Mouse (Mus musculus) heart, adult 8-10 months (tissue): Measurements from ENCODE around the gene Sdc4. TPM values are rescaled to one million over a fixed set of nuclear protein-coding genes. Genes with fewer than 3 reads are reported as not detected.

Experiments
- DNase-seq: peaks from one replicate; pipeline ENCODE4 v3.0.0; 2022; ENCODE audit warnings: low spot score
- total RNA-seq, 4 experiments: library from RNA; stranded (reverse); gene quantifications; 2 replicates each; pipeline ENCODE4 v1.2.4; 2022

Gene Sdc4
- total RNA-seq, 4 experiments from 2014 or later: 14.9 to 23.0 (median 20.7) TPM

DNA sequence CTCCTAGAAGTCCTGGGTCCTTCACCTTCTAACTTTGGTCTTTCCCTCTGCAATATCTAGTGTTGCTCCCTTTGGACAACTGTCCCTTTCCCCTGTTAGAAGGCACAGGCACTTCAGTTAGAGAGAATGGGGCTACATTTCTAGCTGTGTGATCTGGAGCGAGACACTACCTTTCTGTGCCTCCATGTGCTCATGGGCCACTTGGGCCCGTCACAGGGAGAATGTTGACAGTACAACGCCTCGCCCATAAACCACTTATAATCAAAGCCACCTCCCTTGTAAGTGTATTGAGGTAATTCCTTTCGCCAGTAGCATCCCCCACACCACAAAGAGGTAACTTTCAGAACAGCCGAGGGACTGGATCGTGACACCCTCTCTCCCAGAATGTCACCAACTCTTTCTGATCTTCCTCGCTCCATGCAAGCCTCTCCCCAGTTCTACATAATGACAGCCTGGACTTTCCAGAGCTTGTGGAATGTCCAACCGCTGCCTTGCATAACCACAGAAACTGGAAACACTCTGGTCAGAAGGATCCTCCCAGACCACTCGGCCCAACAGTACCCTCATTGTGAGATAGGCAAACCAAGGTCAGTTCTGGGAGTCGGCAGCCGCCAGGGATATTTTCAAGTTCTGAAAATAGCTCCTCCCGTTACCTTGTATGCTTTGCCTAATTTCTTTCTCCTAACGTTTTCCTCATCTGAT lies 5.8 kb upstream of the Sdc4 start:
- DNase-seq: no peak

DNA sequence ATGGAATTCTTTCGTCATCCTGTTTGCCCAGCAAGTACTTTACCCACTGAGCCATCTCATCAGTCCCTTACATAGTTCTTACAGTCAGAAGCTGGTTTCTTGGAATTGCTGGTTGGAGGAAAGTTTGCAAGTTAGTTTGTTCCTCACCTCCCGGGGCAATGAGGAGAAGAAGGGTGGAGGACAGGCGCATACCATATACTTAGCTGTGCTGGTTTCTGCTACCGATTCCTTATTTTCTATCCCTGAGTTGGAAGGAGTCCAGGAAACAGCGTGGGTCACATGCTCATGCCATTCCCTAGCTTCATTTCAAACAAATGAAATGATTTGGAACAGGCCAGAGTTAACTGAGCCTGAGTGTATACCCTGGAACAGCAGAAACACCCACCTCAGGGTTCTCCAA lies 5.2 kb upstream of the Sdc4 start:
- DNase-seq: no peak

- no peak for DNase-seq
These were observed 4.5 kb upstream of the Sdc4 start for GRCm38 (mm10) chr2:164448140-164448539.

GRCm38 (mm10) chr2:164446086-164446469 lies 2.4 kb upstream of the Sdc4 start:
- no peak for DNase-seq

- DNase-seq: no peak
These were observed 1.9 kb upstream of the Sdc4 start for GRCm38 (mm10) chr2:164445399-164446085.

DNA sequence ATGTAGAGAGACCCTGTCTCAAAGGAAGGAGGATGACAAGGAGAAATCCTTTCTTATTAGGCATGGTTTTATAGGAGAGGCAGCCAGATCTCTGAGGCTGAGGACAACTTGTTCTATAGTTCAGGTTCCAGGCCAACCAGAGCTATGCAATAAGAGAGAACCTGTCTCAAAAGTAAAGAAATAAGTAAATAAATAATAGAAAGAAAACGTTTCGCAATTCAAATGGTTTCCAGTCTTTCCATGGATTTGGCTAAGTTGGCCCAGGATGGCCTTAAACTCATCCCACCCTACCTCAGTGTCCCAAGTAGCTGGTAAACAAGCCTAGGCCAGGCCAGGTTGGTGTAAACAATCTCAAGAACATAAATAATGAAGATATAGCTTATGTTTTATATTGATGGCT lies 1.0 kb upstream of the Sdc4 start:
- no peak for DNase-seq

- DNase-seq: peak; percentile 82
These were observed 643 bp downstream of the Sdc4 start for GRCm38 (mm10) chr2:164443051-164443437.

- peak; percentile 55 for DNase-seq
These were observed 1.2 kb downstream of the Sdc4 start for GRCm38 (mm10) chr2:164442315-164443050.

GRCm38 (mm10) chr2:164441731-164442130 lies 2.0 kb downstream of the Sdc4 start:
- DNase-seq: no peak

GRCm38 (mm10) chr2:164441155-164441554 lies 2.5 kb downstream of the Sdc4 start:
- no peak for DNase-seq

GRCm38 (mm10) chr2:164440314-164440713 lies 3.4 kb downstream of the Sdc4 start:
- no peak for DNase-seq

- no peak for DNase-seq
These were observed 4.7 kb downstream of the Sdc4 start for GRCm38 (mm10) chr2:164439001-164439421.

- no peak for DNase-seq
These were observed 5.4 kb downstream of the Sdc4 start for GRCm38 (mm10) chr2:164438257-164438656.

DNA sequence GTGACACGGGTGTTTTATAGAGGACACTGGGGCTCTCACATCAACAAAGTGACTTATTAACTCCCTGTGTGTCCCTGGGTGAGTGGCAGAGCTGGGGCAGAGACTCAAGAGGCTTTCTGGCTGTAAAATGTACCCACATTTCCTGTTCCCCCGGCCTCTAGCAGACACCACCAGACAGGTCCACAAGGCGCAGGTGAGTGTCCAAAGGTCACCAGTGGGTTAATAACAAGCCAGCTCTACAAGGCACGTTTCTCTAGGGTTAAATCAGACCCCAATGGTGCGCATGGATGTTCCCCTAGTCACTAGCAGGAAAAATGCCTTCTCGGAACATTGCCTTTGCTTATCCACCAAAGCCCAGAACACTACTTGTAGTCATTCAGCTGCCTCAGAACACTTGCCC lies 6.0 kb downstream of the Sdc4 start:
- no peak for DNase-seq

DNA sequence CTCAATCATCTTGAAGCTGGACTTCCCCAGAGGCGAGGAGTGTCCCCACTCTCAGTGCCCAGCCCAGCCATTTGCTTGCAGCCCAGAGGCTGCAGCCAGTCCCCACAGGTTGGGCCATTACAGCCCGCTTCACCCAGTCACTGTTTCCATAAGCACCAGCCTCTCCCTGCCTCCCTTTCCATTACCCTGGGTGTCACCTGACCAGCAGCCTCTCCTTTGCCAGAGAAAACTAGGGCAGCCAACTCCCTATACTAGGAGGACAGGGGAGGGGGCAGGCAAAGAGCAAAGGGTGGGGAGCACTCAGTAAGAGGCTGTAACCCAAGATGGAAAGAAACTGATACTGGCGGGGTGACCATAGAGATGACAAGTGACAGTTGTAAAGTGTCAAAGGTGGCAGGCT lies 6.7 kb downstream of the Sdc4 start:
- DNase-seq: no peak

GRCm38 (mm10) chr2:164436215-164436913 lies 7.3 kb downstream of the Sdc4 start:
- no peak for DNase-seq

- DNase-seq: no peak
These were observed 8.2 kb downstream of the Sdc4 start for GRCm38 (mm10) chr2:164435216-164436090.

DNA sequence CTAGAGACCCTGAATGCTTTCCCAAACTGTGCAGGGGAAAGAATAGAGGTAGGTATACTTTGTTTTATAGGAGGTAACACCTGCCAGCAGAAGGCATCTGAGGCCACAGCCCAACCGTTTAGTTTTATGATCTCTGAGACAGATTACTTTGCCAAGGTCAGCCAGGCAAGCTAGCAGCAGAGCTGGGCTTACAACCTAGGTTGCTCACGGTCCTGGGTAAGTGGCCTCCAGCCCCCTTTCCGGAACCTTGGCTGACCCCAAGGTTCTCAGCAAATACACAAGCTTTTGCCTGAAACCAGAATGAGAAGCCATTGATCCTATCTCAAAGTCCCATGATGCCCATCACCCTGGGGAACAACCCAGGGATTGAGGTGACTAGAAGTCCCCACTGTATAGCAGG lies 9.0 kb downstream of the Sdc4 start:
- no peak for DNase-seq

DNA sequence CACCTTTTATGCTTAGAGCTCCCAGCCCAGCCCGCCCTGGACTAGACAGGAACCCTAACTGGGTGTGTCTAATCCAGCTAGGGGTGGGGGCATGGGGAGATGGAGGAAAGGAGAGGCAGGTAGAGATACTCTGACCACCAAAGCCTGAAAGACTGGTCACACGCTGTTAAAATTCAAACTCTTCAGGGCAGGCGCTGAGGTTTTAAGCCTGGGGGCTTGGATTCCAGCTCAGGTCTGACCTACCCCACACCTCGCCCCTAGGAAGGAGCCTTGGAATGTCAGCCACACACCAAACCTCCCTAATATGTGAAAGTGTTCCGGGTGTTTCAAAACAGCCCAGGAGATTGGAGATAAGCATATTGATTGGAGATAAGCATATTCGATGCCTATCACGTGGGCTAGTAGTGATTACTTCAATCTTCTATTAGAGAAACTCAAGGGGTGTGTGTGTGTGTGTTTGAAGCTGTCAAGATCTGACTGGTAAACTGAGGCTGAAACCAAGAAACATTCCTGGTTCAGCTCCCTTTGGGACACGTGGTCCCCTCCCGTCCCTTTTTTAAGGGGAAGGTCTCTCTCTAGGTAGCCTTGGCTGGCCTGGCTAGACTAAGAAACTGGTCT lies 10.3 kb downstream of the Sdc4 start:
- DNase-seq: no peak

DNA sequence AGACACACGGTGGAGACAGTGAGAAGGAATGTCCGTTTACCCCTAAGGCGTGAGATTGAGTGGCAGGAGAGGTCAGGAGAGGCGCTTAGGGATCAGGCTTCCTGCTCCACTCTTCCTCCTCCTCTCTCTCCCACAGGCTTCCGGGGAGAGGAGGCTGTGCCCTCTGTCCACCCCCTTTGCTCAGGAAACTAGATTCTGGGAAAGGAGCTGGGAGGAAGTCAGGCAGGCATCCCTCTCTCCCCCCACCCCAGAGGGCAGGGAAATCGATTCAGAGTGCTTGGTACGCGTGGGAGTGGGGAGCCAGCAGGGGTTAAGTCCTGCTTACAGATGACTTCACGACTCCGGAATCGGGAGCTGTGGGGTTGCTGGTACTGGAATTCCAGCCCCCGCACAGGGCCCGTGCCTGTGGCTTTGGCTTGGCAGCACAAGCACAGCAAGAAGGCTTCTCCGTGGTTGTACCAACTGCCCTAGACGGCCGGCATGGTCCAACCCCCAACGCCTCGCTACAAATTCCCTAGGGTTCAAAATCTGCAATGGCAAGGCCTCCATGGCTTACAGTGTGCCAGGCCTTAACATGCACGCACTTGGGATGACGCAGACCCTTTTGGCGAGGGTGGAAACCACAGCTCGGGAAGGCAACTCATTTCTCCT lies 11.0 kb downstream of the Sdc4 start:
- peak; percentile 20 for DNase-seq
